Comparison of ENCODE assay signal across 13 mouse cellular contexts in genomic region chr7:80954251-80954650, GRCm38 (mm10).
"Had no signal": no experiment of that assay in that cellular context is flagged by ENCODE, and none has a peak within 500 bp of the region (broad histone marks: within the 10 kb centered on the region; RNA-seq: fewer than 3 reads in every experiment).

No protein-coding gene starts in this region.

- ATAC-seq: intestine, embryonic 15.5 days had no signal

- H3K4me2 ChIP-seq: intestine, embryonic 15.5 days; liver, embryonic 13.5 days; midbrain, embryonic 11.5 days; stomach, embryonic 15.5 days had no signal

- H3K27ac ChIP-seq: intestine, embryonic 15.5 days; left cerebral cortex, adult 2 months; liver, embryonic 13.5 days; stomach, embryonic 15.5 days had no signal

- H3K4me3 ChIP-seq: intestine, embryonic 15.5 days; left cerebral cortex, adult 2 months; liver, embryonic 13.5 days; stomach, embryonic 15.5 days had no signal

- DNase-seq: liver, embryonic 13.5 days; lung, adult 2 months; lung, postnatal 14 days; lung, postnatal 4 days; midbrain, embryonic 14.5 days; right cerebral cortex, adult 18-20 months; right cerebral cortex, postnatal 14 days; right cerebral cortex, postnatal 4 days; thymus, postnatal 25 days had no signal

- H3K4me1 ChIP-seq: intestine, embryonic 15.5 days; stomach, embryonic 15.5 days had no signal

- H3K9ac ChIP-seq: intestine, embryonic 15.5 days; liver, embryonic 13.5 days; stomach, embryonic 15.5 days had no signal

- H3K9me3 ChIP-seq: intestine, embryonic 15.5 days; liver, embryonic 13.5 days; stomach, embryonic 15.5 days had no signal

- H3K36me3 ChIP-seq: intestine, embryonic 15.5 days; liver, embryonic 13.5 days; stomach, embryonic 15.5 days had no signal

- H3K27me3 ChIP-seq: intestine, embryonic 15.5 days; stomach, embryonic 15.5 days had no signal
